Mouse (Mus musculus) midbrain, embryonic 13.5 days (tissue): ENCODE results near the gene Ttc16. TPM values are rescaled to one million over a fixed set of nuclear protein-coding genes. Genes with fewer than 3 reads are reported as not detected.

Experiments
- ATAC-seq: fragments of 200-750 bp; cut with Nextera tagmentation; 2 replicates; pipeline ENCODE4 v1.8.0; 2017; ENCODE audit warnings: mild to moderate bottlenecking, moderate TSS enrichment, moderate library complexity
- H3K27ac ChIP-seq: fragments of 300-500 bp; sonication (generic); 2 replicates; pipeline ENCODE4 v1.5.1; 2015; ENCODE audit warnings: inconsistent platforms, mild to moderate bottlenecking, moderate library complexity
- H3K27me3 ChIP-seq: fragments of 300-500 bp; sonication (generic); 2 replicates; pipeline ENCODE4 v1.6.1; 2015; ENCODE audit warnings: mild to moderate bottlenecking, inconsistent platforms
- H3K36me3 ChIP-seq: fragments of 300-500 bp; sonication (generic); 2 replicates; pipeline ENCODE4 v1.6.1; 2015; ENCODE audit warnings: mild to moderate bottlenecking, inconsistent platforms
- H3K4me1 ChIP-seq: fragments of 300-500 bp; sonication (generic); replicated peaks from 2 replicates; pipeline ENCODE4 v1.6.1; 2015; ENCODE audit warnings: inconsistent platforms
- H3K4me2 ChIP-seq: fragments of 300-500 bp; sonication (generic); replicated peaks from 2 replicates; pipeline ENCODE4 v1.6.1; 2015; ENCODE audit warnings: moderate library complexity, mild to moderate bottlenecking, inconsistent platforms
- H3K4me3 ChIP-seq: fragments of 300-500 bp; sonication (generic); replicated peaks from 2 replicates; pipeline ENCODE4 v1.5.1; 2015; ENCODE audit warnings: mild to moderate bottlenecking, inconsistent platforms
- H3K9ac ChIP-seq: fragments of 300-500 bp; sonication (generic); replicated peaks from 2 replicates; pipeline ENCODE4 v1.6.1; 2015; ENCODE audit warnings: mild to moderate bottlenecking, inconsistent platforms
- H3K9me3 ChIP-seq: fragments of 300-500 bp; sonication (generic); 2 replicates; pipeline ENCODE4 v1.6.1; 2016; ENCODE audit warnings: mild to moderate bottlenecking, inconsistent platforms
- WGBS: fragments of 180-500 bp; shearing (Covaris S2); methylation state at CpG from one replicate; pipeline ENCODE4 v1.1.7; 2015; 5-methylcytosine and 5-hydroxymethylcytosine counted together
- polyA plus RNA-seq: library from polyadenylated mRNA; unstranded; fragments of >200 nt; fragmentation: Nextera tagmentation; extraction: Ambion mirVana; gene quantifications from 2 replicates; pipeline ENCODE4 v1.2.1, GENCODE M21; 2015

Gene Ttc16
- polyA plus RNA-seq, 1 experiment from 2014 or later, result 0.52 TPM

- Histone ChIP-seq H3K4me2 (no peak overlapping the region), H3K36me3 (no peaks in the 10 kb centered on the region), H3K27me3 (peaks cover 10% of the 10 kb centered on the region; the same call in 1 of the 2 replicates), H3K4me1 (peaks cover 16% of the 10 kb centered on the region), H3K27ac (no peak overlapping the region), H3K9ac (no peak overlapping the region), H3K4me3 (no peak overlapping the region), H3K9me3 (no peaks in the 10 kb centered on the region)
- ATAC-seq, result no peak
- 93% methylated on average over 6 of the region's 6 CpGs for WGBS
Observed at GRCm38 (mm10) chr2:32778081-32778480, 2.6 kb upstream of the Ttc16 start.

- no peak; the same call in 1 of the 2 replicates for ATAC-seq
- no peak overlapping the region for H3K27ac ChIP-seq
- H3K4me3 ChIP-seq, result peak overlapping the region; percentile 62
- peak overlapping the region; percentile 74 for H3K4me2 ChIP-seq
- H3K9me3 ChIP-seq, result no peaks in the 10 kb centered on the region
- H3K36me3 ChIP-seq, result no peaks in the 10 kb centered on the region
- peak overlapping the region; percentile 66; the same call in 1 of the 2 replicates for H3K9ac ChIP-seq
- peaks cover 16% of the 10 kb centered on the region for H3K4me1 ChIP-seq
- peaks cover 10% of the 10 kb centered on the region; the same call in 1 of the 2 replicates for H3K27me3 ChIP-seq
- WGBS, result 18% methylated on average over 22 of the region's 22 CpGs
Observed at GRCm38 (mm10) chr2:32776192-32776591, 759 bp upstream of the Ttc16 start.

DNA sequence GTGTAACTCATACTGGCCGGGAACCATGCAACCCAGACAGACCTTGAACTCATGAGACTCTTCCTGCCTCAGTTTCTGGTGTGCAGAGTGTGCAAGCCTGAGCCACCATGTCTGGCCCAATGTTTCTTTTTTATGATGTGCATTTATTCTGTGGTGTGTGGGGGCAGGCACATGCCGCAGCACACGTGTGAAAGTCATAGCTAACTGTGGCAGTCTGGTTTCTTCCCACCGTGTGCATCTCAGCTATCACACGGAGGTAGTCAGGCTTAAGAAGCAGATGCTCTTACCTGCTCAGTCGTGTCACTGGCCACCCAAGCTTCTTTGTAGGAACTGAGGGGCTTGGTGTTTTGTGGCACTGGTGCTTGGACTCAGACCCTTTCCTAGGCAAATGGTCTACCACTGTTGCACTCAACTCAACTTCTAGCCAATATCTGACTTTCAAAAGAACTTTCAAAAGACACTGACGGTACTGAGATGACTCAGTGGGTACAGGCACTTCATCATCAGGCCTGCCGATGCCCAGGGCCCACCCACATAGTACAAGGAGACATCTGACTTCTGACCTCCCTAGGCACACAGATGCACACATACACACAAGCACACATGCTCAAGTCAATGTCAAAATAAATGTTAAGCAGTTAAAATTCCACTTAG, 2.7 kb downstream of the Ttc16 start:
- H3K4me1 ChIP-seq, result peaks cover 21% of the 10 kb centered on the region
- H3K4me3 ChIP-seq, result no peak overlapping the region
- no peak overlapping the region for H3K4me2 ChIP-seq
- H3K9me3 ChIP-seq, result no peaks in the 10 kb centered on the region
- H3K27me3 ChIP-seq, result peaks cover 10% of the 10 kb centered on the region; the same call in 1 of the 2 replicates
- no peak overlapping the region for H3K9ac ChIP-seq
- no peak overlapping the region for H3K27ac ChIP-seq
- WGBS, result 87% methylated on average over 8 of the region's 8 CpGs
- ATAC-seq, result no peak
- no peaks in the 10 kb centered on the region for H3K36me3 ChIP-seq

- Histone ChIP-seq H3K36me3 (no peaks in the 10 kb centered on the region), H3K27me3 (peaks cover 6% of the 10 kb centered on the region; the same call in 1 of the 2 replicates), H3K4me1 (peaks cover 26% of the 10 kb centered on the region), H3K9ac (no peak overlapping the region), H3K4me2 (no peak overlapping the region), H3K27ac (no peak overlapping the region), H3K4me3 (no peak overlapping the region), H3K9me3 (no peaks in the 10 kb centered on the region)
- no peak for ATAC-seq
- 35% methylated on average over 12 of the region's 12 CpGs for WGBS
Observed at GRCm38 (mm10) chr2:32771886-32772285, 3.5 kb downstream of the Ttc16 start.

DNA sequence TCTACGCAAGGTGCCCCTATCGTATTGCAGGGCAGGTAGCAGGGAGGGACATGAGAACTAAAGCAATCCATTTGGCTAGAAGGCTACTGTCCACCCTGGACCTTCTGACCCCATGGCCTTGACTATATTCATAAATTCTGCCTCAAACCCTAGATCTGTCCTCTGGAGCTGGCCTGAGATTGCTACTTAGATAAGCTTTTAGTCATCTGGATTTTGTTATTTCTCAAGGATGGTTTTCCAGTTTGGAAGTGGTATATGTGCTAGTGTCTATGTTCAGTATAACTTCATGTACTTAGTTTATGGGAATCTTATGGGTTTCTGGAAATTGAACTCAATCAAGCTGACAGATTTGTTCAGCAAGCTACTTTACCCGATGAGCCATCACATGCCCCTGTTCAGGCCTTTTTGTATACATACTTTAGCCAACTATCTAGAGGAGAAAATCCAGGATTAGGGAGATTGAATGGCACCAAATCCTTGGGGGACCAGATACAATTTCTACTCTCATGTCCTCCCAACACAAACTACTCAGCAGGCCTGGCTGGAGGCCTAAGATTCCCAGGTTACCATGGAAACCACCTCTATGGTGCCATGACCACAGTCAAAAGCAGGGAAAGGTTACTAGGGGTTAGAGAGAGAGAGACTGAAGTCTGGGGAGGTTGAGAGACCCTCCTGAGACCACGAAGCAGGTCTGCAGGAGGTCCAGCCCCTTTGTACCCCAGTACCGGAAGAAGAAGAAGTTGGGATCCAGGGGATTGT, 5.9 kb downstream of the Ttc16 start:
- Histone ChIP-seq H3K27me3 (no peaks in the 10 kb centered on the region), H3K4me3 (no peak overlapping the region), H3K36me3 (no peaks in the 10 kb centered on the region), H3K4me2 (no peak overlapping the region), H3K4me1 (peaks cover 10% of the 10 kb centered on the region), H3K9me3 (no peaks in the 10 kb centered on the region), H3K9ac (no peak overlapping the region), H3K27ac (no peak overlapping the region)
- no peak for ATAC-seq
- 45% methylated on average over 5 of the region's 5 CpGs for WGBS

- Histone ChIP-seq H3K27ac (no peak overlapping the region), H3K4me2 (no peak overlapping the region), H3K9me3 (no peaks in the 10 kb centered on the region), H3K4me3 (no peak overlapping the region), H3K36me3 (no peaks in the 10 kb centered on the region), H3K27me3 (no peaks in the 10 kb centered on the region), H3K9ac (no peak overlapping the region), H3K4me1 (peaks cover 10% of the 10 kb centered on the region)
- WGBS, result 51% methylated on average over 19 of the region's 19 CpGs
- ATAC-seq, result no peak
Observed at GRCm38 (mm10) chr2:32768661-32769285, 6.7 kb downstream of the Ttc16 start.

DNA sequence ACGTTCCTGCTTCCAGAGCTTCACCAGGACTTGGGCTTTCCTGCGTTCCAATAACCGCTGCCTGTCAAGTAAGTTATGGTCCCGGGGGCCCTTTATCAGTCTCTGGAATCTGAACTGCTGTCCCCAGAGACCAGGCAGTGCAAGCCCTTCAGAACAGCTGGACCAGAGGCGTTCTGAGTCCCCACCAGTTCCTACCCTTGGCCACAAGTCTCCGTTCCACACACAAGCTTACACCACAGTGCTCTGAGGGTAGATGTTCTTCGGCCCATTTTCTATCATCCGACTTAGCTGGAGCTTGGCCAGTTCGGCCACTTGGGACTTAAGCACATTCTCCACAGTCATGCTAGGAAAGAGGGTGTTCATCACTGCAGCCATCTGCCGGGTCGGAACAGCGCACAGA, 8.2 kb downstream of the Ttc16 start:
- Histone ChIP-seq H3K9ac (no peak overlapping the region), H3K27ac (no peak overlapping the region), H3K4me1 (peaks cover 10% of the 10 kb centered on the region), H3K36me3 (peaks cover 13% of the 10 kb centered on the region), H3K4me2 (no peak overlapping the region), H3K4me3 (no peak overlapping the region), H3K9me3 (no peaks in the 10 kb centered on the region), H3K27me3 (no peaks in the 10 kb centered on the region)
- WGBS, result 72% methylated on average over 12 of the region's 12 CpGs
- no peak for ATAC-seq

GRCm38 (mm10) chr2:32763353-32763752, 12.1 kb downstream of the Ttc16 start:
- no peaks in the 10 kb centered on the region for H3K9me3 ChIP-seq
- no peak overlapping the region for H3K9ac ChIP-seq
- peaks cover 15% of the 10 kb centered on the region for H3K4me1 ChIP-seq
- H3K27ac ChIP-seq, result no peak overlapping the region
- H3K36me3 ChIP-seq, result peaks cover 43% of the 10 kb centered on the region
- no peak overlapping the region for H3K4me3 ChIP-seq
- H3K4me2 ChIP-seq, result no peak overlapping the region
- WGBS, result 88% methylated on average over 3 of the region's 3 CpGs
- no peaks in the 10 kb centered on the region for H3K27me3 ChIP-seq
- no peak for ATAC-seq

- Histone ChIP-seq H3K4me3 (no peak overlapping the region), H3K4me2 (no peak overlapping the region), H3K27me3 (no peaks in the 10 kb centered on the region), H3K36me3 (peaks cover 43% of the 10 kb centered on the region), H3K9me3 (no peaks in the 10 kb centered on the region), H3K9ac (no peak overlapping the region), H3K4me1 (peaks cover 18% of the 10 kb centered on the region), H3K27ac (no peak overlapping the region)
- no peak for ATAC-seq
- WGBS, result 92% methylated on average over 4 of the region's 4 CpGs
Observed at GRCm38 (mm10) chr2:32761859-32762258, 13.6 kb downstream of the Ttc16 start.

GRCm38 (mm10) chr2:32761361-32761760, 14.1 kb downstream of the Ttc16 start:
- WGBS, result 90% methylated on average over 14 of the region's 14 CpGs
- no peak overlapping the region for H3K4me2 ChIP-seq

DNA sequence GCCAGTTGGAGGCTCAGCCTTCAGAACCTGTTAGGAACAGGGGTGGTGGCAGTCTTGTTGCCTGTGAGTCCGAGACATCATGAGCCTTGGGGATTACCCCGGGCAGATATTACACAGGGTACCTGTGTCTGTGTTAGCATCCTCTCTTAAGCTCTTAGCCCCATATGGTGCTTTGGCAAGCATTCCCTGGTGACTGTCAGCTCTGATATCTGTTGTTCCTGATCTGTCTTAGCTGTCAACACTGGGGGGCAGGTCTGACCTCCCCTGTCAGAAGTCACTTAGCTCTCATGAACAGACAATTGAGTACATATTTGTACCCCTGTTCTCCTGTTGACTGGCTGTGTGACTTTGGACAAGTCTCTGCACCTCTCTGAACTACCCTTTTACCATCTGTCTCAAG, 16.4 kb downstream of the Ttc16 start:
- H3K27me3 ChIP-seq, result no peaks in the 10 kb centered on the region
- no peak overlapping the region for H3K4me2 ChIP-seq
- H3K9ac ChIP-seq, result peak overlapping the region; percentile 34
- ATAC-seq, result no peak
- no peak overlapping the region for H3K4me3 ChIP-seq
- H3K27ac ChIP-seq, result no peak overlapping the region
- H3K9me3 ChIP-seq, result no peaks in the 10 kb centered on the region
- WGBS, result 86% methylated on average over 2 of the region's 2 CpGs
- H3K4me1 ChIP-seq, result peaks cover 20% of the 10 kb centered on the region
- H3K36me3 ChIP-seq, result peaks cover 54% of the 10 kb centered on the region

More at GRCm38 (mm10) chr2:32761361-32761760, 14.1 kb downstream of the Ttc16 start:
- Histone ChIP-seq H3K27ac (no peak overlapping the region), H3K9me3 (no peaks in the 10 kb centered on the region), H3K36me3 (peaks cover 43% of the 10 kb centered on the region), H3K4me3 (no peak overlapping the region), H3K9ac (no peak overlapping the region), H3K4me1 (peaks cover 20% of the 10 kb centered on the region), H3K27me3 (no peaks in the 10 kb centered on the region)
- no peak for ATAC-seq

- H3K36me3 ChIP-seq, result peaks cover 57% of the 10 kb centered on the region
- WGBS, result 72% methylated on average over 8 of the region's 8 CpGs
Observed at GRCm38 (mm10) chr2:32758503-32758902, 16.9 kb downstream of the Ttc16 start.

More at GRCm38 (mm10) chr2:32758503-32758902, 16.9 kb downstream of the Ttc16 start:
- Histone ChIP-seq H3K9me3 (no peaks in the 10 kb centered on the region), H3K4me3 (no peak overlapping the region), H3K9ac (peak overlapping the region; percentile 34), H3K27me3 (no peaks in the 10 kb centered on the region), H3K4me2 (no peak overlapping the region; the same call in 1 of the 2 replicates), H3K27ac (no peak overlapping the region), H3K4me1 (peaks cover 20% of the 10 kb centered on the region)
- no peak for ATAC-seq
